Comparison of ENCODE assay signal across 16 mouse cellular contexts in the genomic region with DNA sequence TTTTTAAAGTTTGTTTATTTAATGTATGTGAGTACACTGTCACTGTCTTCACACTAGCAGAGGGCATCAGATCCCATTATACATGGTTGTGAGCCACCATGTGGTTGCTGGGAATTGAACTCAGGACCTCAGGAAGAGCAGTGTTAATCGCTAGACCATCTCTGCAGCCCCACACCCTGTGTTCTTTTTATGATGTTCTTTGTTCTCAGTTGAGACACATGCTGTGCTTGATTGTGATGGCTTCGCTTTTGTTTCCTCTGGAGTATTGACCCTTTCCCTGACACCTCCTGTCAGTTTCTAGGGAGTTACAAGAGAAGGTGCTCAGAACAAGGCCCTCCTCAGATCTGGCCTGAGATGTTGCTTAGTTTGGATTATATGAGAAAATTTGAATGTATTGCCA.
"Had no signal": no experiment of that assay in that cellular context is flagged by ENCODE, and none has a peak within 500 bp of the region (broad histone marks: within the 10 kb centered on the region; RNA-seq: fewer than 3 reads in every experiment).

No protein-coding gene starts in this region.

- H3K9me3 ChIP-seq: lung, embryonic 15.5 days; megakaryocyte, embryonic 14.5 days; midbrain, embryonic 12.5 days; neural tube, embryonic 12.5 days; stomach, embryonic 15.5 days had no signal

- H3K27me3 ChIP-seq: lung, embryonic 15.5 days; megakaryocyte, embryonic 14.5 days; midbrain, embryonic 12.5 days; neural tube, embryonic 12.5 days; stomach, embryonic 15.5 days had no signal

- H3K4me3 ChIP-seq: lung, embryonic 15.5 days; megakaryocyte, embryonic 14.5 days; midbrain, embryonic 12.5 days; neural tube, embryonic 12.5 days; stomach, embryonic 15.5 days had no signal

- DNase-seq: liver, postnatal 0 days; lung, adult 2 months; lung, postnatal 14 days; lung, postnatal 36 days; midbrain, embryonic 14.5 days; right cerebral cortex, postnatal 14 days; thymus, adult 2 months; thymus, postnatal 14 days; thymus, postnatal 36 days had no signal

- H3K27ac ChIP-seq: lung, embryonic 15.5 days; macrophage; midbrain, embryonic 12.5 days; neural tube, embryonic 12.5 days; stomach, embryonic 15.5 days; stomach, postnatal 0 days had no signal

- H3K4me1 ChIP-seq: lung, embryonic 15.5 days; midbrain, embryonic 12.5 days; neural tube, embryonic 12.5 days; stomach, embryonic 15.5 days had no signal

- H3K9ac ChIP-seq: liver, postnatal 0 days; lung, embryonic 15.5 days; midbrain, embryonic 12.5 days; neural tube, embryonic 12.5 days; stomach, embryonic 15.5 days had no signal
